Mouse (Mus musculus) cortical plate, adult 2 months (tissue): ENCODE data around the gene Fgf4.

Experiments
- CTCF ChIP-seq: fragments of 200-500 bp; IDR thresholded peaks from 2 replicates; pipeline ENCODE4 v1.5.1; 2011; ENCODE audit warnings: mild to moderate bottlenecking, control low read depth, low read length; ENCODE audit not compliant: insufficient read depth; ENCODE audit errors: extremely low read depth
- POLR2A ChIP-seq: fragments of 200-500 bp; IDR thresholded peaks from 2 replicates; pipeline ENCODE4 v1.6.1; 2011; ENCODE audit warnings: mild to moderate bottlenecking, low read length, control low read depth; ENCODE audit not compliant: insufficient read depth; ENCODE audit errors: extremely low read depth

- TF ChIP-seq POLR2A (no peak), CTCF (no peak)
Observed at GRCm38 (mm10) chr7:144862126-144862525, 15.0 kb downstream of the Fgf4 start.
